Mouse (Mus musculus): ENCODE data around the gene Sf3b3. TPM values are rescaled to one million over a fixed set of nuclear protein-coding genes. Genes with fewer than 3 reads are reported as not detected.

Sf3b3 gene
- polyA plus RNA-seq, 1 experiment from 2014 or later = 161 TPM

GRCm38 (mm10) chr8:110805669-110806068, 40.9 kb downstream of the Sf3b3 start, which contains the start of gene Il34:
Gene Il34, minus strand, starts transcription at chr8:110805924.
- ATAC-seq (ENCODE audit: low FRiP score) (no peak), DNase-seq (ENCODE audit: low spot score) (no peak)
- Histone ChIP-seq H3K27ac (ENCODE audit: low read depth, low read length) (no peak within 1 kb of the TSS), H3K27me3 (ENCODE audit: control insufficient read depth, insufficient read depth, low read length) (no peaks in the 10 kb centered on the region), H3K4me2 (replicated peaks; ENCODE audit: low read depth, low read length) (no peak within 1 kb of the TSS), H3K4me3 (ENCODE audit: low read depth, low read length) (no peak within 1 kb of the TSS), H3K4me1 (replicated peaks; ENCODE audit: control insufficient read depth, insufficient read depth, low read length) (no peaks in the 10 kb centered on the region), H3K9me3 (ENCODE audit: control insufficient read depth, low read length) (no peaks in the 10 kb centered on the region), H3K36me3 (ENCODE audit: control insufficient read depth, insufficient read depth, low read length) (0 out of 2 replicates have a peak, but pooled peaks cover 5% of the 10 kb centered on the region), H3K9ac (ENCODE audit: low read depth, low read length) (no peak within 1 kb of the TSS)
- WGBS = 48% methylated on average over 12 of the region's 12 CpGs

GRCm38 (mm10) chr8:110804825-110805514, 41.6 kb downstream of the Sf3b3 start:
- H3K9ac ChIP-seq (ENCODE audit: low read depth, low read length) = no peak overlapping the region
- 69% methylated on average over 3 of the region's 3 CpGs for WGBS
- H3K27ac ChIP-seq (ENCODE audit: low read depth, low read length) = no peak overlapping the region
- ATAC-seq (ENCODE audit: low FRiP score) (no peak), DNase-seq (ENCODE audit: low spot score) (no peak)
- H3K4me2 ChIP-seq (replicated peaks; ENCODE audit: low read depth, low read length) = no peak overlapping the region
- H3K4me3 ChIP-seq (ENCODE audit: low read depth, low read length) = no peak overlapping the region
- no peaks in the 10 kb centered on the region for H3K27me3 ChIP-seq (ENCODE audit: control insufficient read depth, insufficient read depth, low read length)
- no peaks in the 10 kb centered on the region for H3K9me3 ChIP-seq (ENCODE audit: control insufficient read depth, low read length)
- H3K4me1 ChIP-seq (replicated peaks; ENCODE audit: control insufficient read depth, insufficient read depth, low read length) = no peaks in the 10 kb centered on the region
- 0 out of 2 replicates have a peak, but pooled peaks cover 5% of the 10 kb centered on the region for H3K36me3 ChIP-seq (ENCODE audit: control insufficient read depth, insufficient read depth, low read length)

GRCm38 (mm10) chr8:110803856-110804255, 42.7 kb downstream of the Sf3b3 start:
- ATAC-seq (ENCODE audit: low FRiP score) (no peak), DNase-seq (ENCODE audit: low spot score) (no peak)
- Histone ChIP-seq H3K27ac (ENCODE audit: low read depth, low read length) (no peak overlapping the region), H3K36me3 (ENCODE audit: control insufficient read depth, insufficient read depth, low read length) (no peaks in the 10 kb centered on the region), H3K9ac (ENCODE audit: low read depth, low read length) (no peak overlapping the region), H3K4me3 (ENCODE audit: low read depth, low read length) (no peak overlapping the region), H3K4me1 (replicated peaks; ENCODE audit: control insufficient read depth, insufficient read depth, low read length) (no peaks in the 10 kb centered on the region), H3K9me3 (ENCODE audit: control insufficient read depth, low read length) (no peaks in the 10 kb centered on the region), H3K4me2 (replicated peaks; ENCODE audit: low read depth, low read length) (no peak overlapping the region), H3K27me3 (ENCODE audit: control insufficient read depth, insufficient read depth, low read length) (no peaks in the 10 kb centered on the region)
- 93% methylated on average over 9 of the region's 9 CpGs for WGBS

GRCm38 (mm10) chr8:110802988-110803387, 43.6 kb downstream of the Sf3b3 start:
- DNase-seq (ENCODE audit: low spot score) (no peak), ATAC-seq (ENCODE audit: low FRiP score) (no peak)
- 84% methylated on average over 5 of the region's 5 CpGs for WGBS
- Histone ChIP-seq H3K27me3 (ENCODE audit: control insufficient read depth, insufficient read depth, low read length) (no peaks in the 10 kb centered on the region), H3K9me3 (ENCODE audit: control insufficient read depth, low read length) (no peaks in the 10 kb centered on the region), H3K4me3 (ENCODE audit: low read depth, low read length) (no peak overlapping the region), H3K9ac (ENCODE audit: low read depth, low read length) (no peak overlapping the region), H3K36me3 (ENCODE audit: control insufficient read depth, insufficient read depth, low read length) (no peaks in the 10 kb centered on the region), H3K4me2 (replicated peaks; ENCODE audit: low read depth, low read length) (no peak overlapping the region), H3K27ac (ENCODE audit: low read depth, low read length) (no peak overlapping the region), H3K4me1 (replicated peaks; ENCODE audit: control insufficient read depth, insufficient read depth, low read length) (no peaks in the 10 kb centered on the region)

- 94% methylated on average over 8 of the region's 8 CpGs for WGBS
- H3K9ac ChIP-seq (ENCODE audit: low read depth, low read length) = no peak overlapping the region
- no peak overlapping the region for H3K27ac ChIP-seq (ENCODE audit: low read depth, low read length)
- no peak overlapping the region for H3K4me3 ChIP-seq (ENCODE audit: low read depth, low read length)
- no peaks in the 10 kb centered on the region for H3K4me1 ChIP-seq (replicated peaks; ENCODE audit: control insufficient read depth, insufficient read depth, low read length)
- H3K4me2 ChIP-seq (replicated peaks; ENCODE audit: low read depth, low read length) = no peak overlapping the region
- DNase-seq (ENCODE audit: low spot score) = no peak
- no peaks in the 10 kb centered on the region for H3K36me3 ChIP-seq (ENCODE audit: control insufficient read depth, insufficient read depth, low read length)
- no peaks in the 10 kb centered on the region for H3K27me3 ChIP-seq (ENCODE audit: control insufficient read depth, insufficient read depth, low read length)
- no peaks in the 10 kb centered on the region for H3K9me3 ChIP-seq (ENCODE audit: control insufficient read depth, low read length)
- no peak for ATAC-seq (ENCODE audit: low FRiP score)
These were observed 49.5 kb downstream of the Sf3b3 start for GRCm38 (mm10) chr8:110797086-110797485.

GRCm38 (mm10) chr8:110794363-110794965, 52.1 kb downstream of the Sf3b3 start:
- Histone ChIP-seq H3K9ac (ENCODE audit: low read depth, low read length) (no peak overlapping the region), H3K27me3 (ENCODE audit: control insufficient read depth, insufficient read depth, low read length) (no peaks in the 10 kb centered on the region), H3K4me3 (ENCODE audit: low read depth, low read length) (no peak overlapping the region), H3K9me3 (ENCODE audit: control insufficient read depth, low read length) (no peaks in the 10 kb centered on the region), H3K27ac (ENCODE audit: low read depth, low read length) (no peak overlapping the region), H3K4me2 (replicated peaks; ENCODE audit: low read depth, low read length) (no peak overlapping the region), H3K4me1 (replicated peaks; ENCODE audit: control insufficient read depth, insufficient read depth, low read length) (no peaks in the 10 kb centered on the region), H3K36me3 (ENCODE audit: control insufficient read depth, insufficient read depth, low read length) (no peaks in the 10 kb centered on the region)
- WGBS = 89% methylated on average over 7 of the region's 7 CpGs
- ATAC-seq (ENCODE audit: low FRiP score) = no peak
- DNase-seq (ENCODE audit: low spot score) = no peak

- Histone ChIP-seq H3K27ac (ENCODE audit: low read depth, low read length) (no peak overlapping the region), H3K4me2 (replicated peaks; ENCODE audit: low read depth, low read length) (no peak overlapping the region), H3K9ac (ENCODE audit: low read depth, low read length) (no peak overlapping the region), H3K9me3 (ENCODE audit: control insufficient read depth, low read length) (no peaks in the 10 kb centered on the region), H3K4me3 (ENCODE audit: low read depth, low read length) (no peak overlapping the region), H3K4me1 (replicated peaks; ENCODE audit: control insufficient read depth, insufficient read depth, low read length) (no peaks in the 10 kb centered on the region), H3K36me3 (ENCODE audit: control insufficient read depth, insufficient read depth, low read length) (no peaks in the 10 kb centered on the region), H3K27me3 (ENCODE audit: control insufficient read depth, insufficient read depth, low read length) (no peaks in the 10 kb centered on the region)
- DNase-seq (ENCODE audit: low spot score) (no peak), ATAC-seq (ENCODE audit: low FRiP score) (no peak)
- WGBS = 94% methylated on average over 9 of the region's 9 CpGs
These were observed 52.7 kb downstream of the Sf3b3 start for GRCm38 (mm10) chr8:110793936-110794335.

GRCm38 (mm10) chr8:110793511-110793910, 53.1 kb downstream of the Sf3b3 start:
- Histone ChIP-seq H3K9ac (ENCODE audit: low read depth, low read length) (no peak overlapping the region), H3K4me1 (replicated peaks; ENCODE audit: control insufficient read depth, insufficient read depth, low read length) (no peaks in the 10 kb centered on the region), H3K27ac (ENCODE audit: low read depth, low read length) (no peak overlapping the region), H3K27me3 (ENCODE audit: control insufficient read depth, insufficient read depth, low read length) (no peaks in the 10 kb centered on the region), H3K4me2 (replicated peaks; ENCODE audit: low read depth, low read length) (no peak overlapping the region), H3K4me3 (ENCODE audit: low read depth, low read length) (no peak overlapping the region), H3K36me3 (ENCODE audit: control insufficient read depth, insufficient read depth, low read length) (no peaks in the 10 kb centered on the region), H3K9me3 (ENCODE audit: control insufficient read depth, low read length) (no peaks in the 10 kb centered on the region)
- no peak for ATAC-seq (ENCODE audit: low FRiP score)
- WGBS = 84% methylated on average over 9 of the region's 9 CpGs
- no peak for DNase-seq (ENCODE audit: low spot score)
